Comparison of ENCODE assay signal across 8 mouse cellular contexts in genomic region chr19:24153266-24154023, GRCm38 (mm10).
DNase-seq lines count a peak whose midpoint lies in the region; ATAC-seq and TF ChIP-seq lines count a peak whose summit lies in the region.

No protein-coding gene starts in this region.

- H3K9me3 ChIP-seq in forebrain, embryonic 11.5 days (ENCODE audit: control insufficient read depth, low read length) = no peaks in the 10 kb centered on the region
- H3K9me3 ChIP-seq in forebrain, embryonic 10.5 days = peaks cover under 1% of the 10 kb centered on the region
- H3K9me3 ChIP-seq in midbrain, embryonic 14.5 days (ENCODE audit: control insufficient read depth, low read length) = no peaks in the 10 kb centered on the region
- no peaks in the 10 kb centered on the region for H3K9me3 ChIP-seq in midbrain, embryonic 13.5 days
- H3K9me3 ChIP-seq in hindbrain, embryonic 14.5 days (ENCODE audit: control insufficient read depth, low read length) = no peaks in the 10 kb centered on the region
- no peaks in the 10 kb centered on the region for H3K9me3 ChIP-seq in lung, postnatal 0 days (ENCODE audit: low read length)

- no peak overlapping the region for H3K9ac ChIP-seq in forebrain, embryonic 11.5 days (ENCODE audit: low read length)
- no peak overlapping the region for H3K9ac ChIP-seq in midbrain, embryonic 14.5 days (replicated peaks; ENCODE audit: low read length)
- no peak overlapping the region for H3K9ac ChIP-seq in midbrain, embryonic 13.5 days (replicated peaks)
- no peak overlapping the region for H3K9ac ChIP-seq in hindbrain, embryonic 14.5 days
- no peak overlapping the region for H3K9ac ChIP-seq in lung, postnatal 0 days (replicated peaks; ENCODE audit: low read depth)

- 56% methylated on average over 9 of the region's 9 CpGs for WGBS in forebrain, embryonic 11.5 days
- 59% methylated on average over 9 of the region's 9 CpGs for WGBS in forebrain, embryonic 10.5 days
- 59% methylated on average over 9 of the region's 9 CpGs for WGBS in midbrain, embryonic 14.5 days
- 57% methylated on average over 9 of the region's 9 CpGs for WGBS in midbrain, embryonic 13.5 days
- WGBS in hindbrain, embryonic 14.5 days = 54% methylated on average over 9 of the region's 9 CpGs
- 46% methylated on average over 9 of the region's 9 CpGs for WGBS in lung, postnatal 0 days

- 0 out of 2 replicates have a peak, but pooled peaks have one; percentile 24 for TF ChIP-seq EP300 in lung, postnatal 0 days (IDR thresholded peaks at IDR 0.05)

- H3K27ac ChIP-seq in forebrain, embryonic 11.5 days (ENCODE audit: low read depth, low read length) = no peak overlapping the region
- no peak overlapping the region for H3K27ac ChIP-seq in forebrain, embryonic 10.5 days
- no peak overlapping the region for H3K27ac ChIP-seq in midbrain, embryonic 14.5 days (replicated peaks; ENCODE audit: low read depth, low read length)
- H3K27ac ChIP-seq in midbrain, embryonic 13.5 days = no peak overlapping the region
- H3K27ac ChIP-seq in hindbrain, embryonic 14.5 days = no peak overlapping the region
- no peak overlapping the region for H3K27ac ChIP-seq in lung, postnatal 0 days (ENCODE audit: low read length)

- no peak overlapping the region for H3K4me2 ChIP-seq in forebrain, embryonic 11.5 days (ENCODE audit: low read depth, low read length, severe bottlenecking)
- H3K4me2 ChIP-seq in midbrain, embryonic 14.5 days (ENCODE audit: low read length) = no peak overlapping the region
- no peak overlapping the region for H3K4me2 ChIP-seq in midbrain, embryonic 13.5 days (replicated peaks)
- H3K4me2 ChIP-seq in hindbrain, embryonic 14.5 days (replicated peaks) = no peak overlapping the region
- no peak overlapping the region for H3K4me2 ChIP-seq in lung, postnatal 0 days (replicated peaks; ENCODE audit: low read depth, low read length)

- H3K4me3 ChIP-seq in forebrain, embryonic 11.5 days (ENCODE audit: low read depth, low read length) = no peak overlapping the region
- no peak overlapping the region for H3K4me3 ChIP-seq in forebrain, embryonic 10.5 days
- no peak overlapping the region for H3K4me3 ChIP-seq in midbrain, embryonic 14.5 days (replicated peaks; ENCODE audit: low read depth, low read length)
- no peak overlapping the region for H3K4me3 ChIP-seq in midbrain, embryonic 13.5 days (replicated peaks)
- H3K4me3 ChIP-seq in hindbrain, embryonic 14.5 days (replicated peaks; ENCODE audit: low read length) = no peak overlapping the region
- H3K4me3 ChIP-seq in lung, postnatal 0 days (ENCODE audit: low read depth, low read length) = no peak overlapping the region

- DNase-seq in forebrain, embryonic 11.5 days (ENCODE audit: low spot score) = no peak
- DNase-seq in forebrain, embryonic 10.5 days (ENCODE audit: extremely low spot score, low spot score) = no peak
- peak; percentile 88 for DNase-seq in midbrain, embryonic 14.5 days
- peak; percentile 73 to 85 for DNase-seq in cerebellum, postnatal 10 days
- DNase-seq in hindbrain, embryonic 14.5 days (ENCODE audit: low spot score) = peak; percentile 81
- DNase-seq in lung, postnatal 0 days (ENCODE audit: low spot score) = peak; percentile 86
- DNase-seq in ovary, postnatal 10 days (ENCODE audit: low spot score) = no peak

- no peaks in the 10 kb centered on the region for H3K4me1 ChIP-seq in forebrain, embryonic 11.5 days (replicated peaks; ENCODE audit: control insufficient read depth, insufficient read depth, low read length)
- peaks cover 10% of the 10 kb centered on the region for H3K4me1 ChIP-seq in forebrain, embryonic 10.5 days
- H3K4me1 ChIP-seq in midbrain, embryonic 14.5 days (ENCODE audit: control insufficient read depth, insufficient read depth, low read length) = no peaks in the 10 kb centered on the region
- peaks cover 4% of the 10 kb centered on the region; the same call in 1 of the 2 replicates for H3K4me1 ChIP-seq in midbrain, embryonic 13.5 days (replicated peaks)
- no peaks in the 10 kb centered on the region for H3K4me1 ChIP-seq in hindbrain, embryonic 14.5 days (replicated peaks; ENCODE audit: control insufficient read depth, insufficient read depth, low read length)
- H3K4me1 ChIP-seq in lung, postnatal 0 days (ENCODE audit: insufficient read depth, low read depth, low read length) = no peaks in the 10 kb centered on the region; the same call in 1 of the 2 replicates

- TF ChIP-seq CTCF in lung, postnatal 0 days (IDR thresholded peaks at IDR 0.05) = peak; percentile 78

- 0 out of 2 replicates have a peak, but pooled peaks have one; percentile 12 for ATAC-seq in forebrain, embryonic 11.5 days (replicated peaks; ENCODE audit: low FRiP score)
- no peak for ATAC-seq in midbrain, embryonic 14.5 days (ENCODE audit: low FRiP score, low TSS enrichment)
- no peak for ATAC-seq in midbrain, embryonic 13.5 days
- ATAC-seq in hindbrain, embryonic 14.5 days (ENCODE audit: low FRiP score) = no peak; the same call in 1 of the 2 replicates
- ATAC-seq in lung, postnatal 0 days = peak; percentile 43; the same call in 1 of the 2 replicates

- no peaks in the 10 kb centered on the region for H3K36me3 ChIP-seq in forebrain, embryonic 11.5 days (ENCODE audit: control insufficient read depth, insufficient read depth, low read length)
- H3K36me3 ChIP-seq in forebrain, embryonic 10.5 days (replicated peaks) = peaks cover 8% of the 10 kb centered on the region
- no peaks in the 10 kb centered on the region for H3K36me3 ChIP-seq in midbrain, embryonic 14.5 days (ENCODE audit: control insufficient read depth, insufficient read depth, low read length)
- peaks cover 1% of the 10 kb centered on the region for H3K36me3 ChIP-seq in midbrain, embryonic 13.5 days
- no peaks in the 10 kb centered on the region for H3K36me3 ChIP-seq in hindbrain, embryonic 14.5 days (replicated peaks; ENCODE audit: control insufficient read depth, insufficient read depth)
- no peaks in the 10 kb centered on the region for H3K36me3 ChIP-seq in lung, postnatal 0 days (ENCODE audit: insufficient read depth, low read length)

- H3K27me3 ChIP-seq in forebrain, embryonic 11.5 days (ENCODE audit: control insufficient read depth, insufficient read depth, low read length) = no peaks in the 10 kb centered on the region
- H3K27me3 ChIP-seq in forebrain, embryonic 10.5 days (ENCODE audit: poor library complexity, severe bottlenecking) = no peaks in the 10 kb centered on the region
- H3K27me3 ChIP-seq in midbrain, embryonic 14.5 days (ENCODE audit: control insufficient read depth, insufficient read depth, low read length) = no peaks in the 10 kb centered on the region
- no peaks in the 10 kb centered on the region for H3K27me3 ChIP-seq in midbrain, embryonic 13.5 days
- no peaks in the 10 kb centered on the region for H3K27me3 ChIP-seq in hindbrain, embryonic 14.5 days (ENCODE audit: control insufficient read depth, insufficient read depth, low read length)
- no peaks in the 10 kb centered on the region for H3K27me3 ChIP-seq in lung, postnatal 0 days (replicated peaks; ENCODE audit: insufficient read depth, low read length)

Comparison
In these comparisons a context has a peak if more than half of its experiments do, and no peak if none do; other contexts are left out.
1. ATAC-seq: peak in forebrain, embryonic 11.5 days (single experiment) and lung, postnatal 0 days (single experiment); none in midbrain, embryonic 14.5 days (single experiment), midbrain, embryonic 13.5 days (single experiment) and hindbrain, embryonic 14.5 days (single experiment).
2. DNase-seq: peak in midbrain, embryonic 14.5 days (single experiment), cerebellum, postnatal 10 days (2 of 2), hindbrain, embryonic 14.5 days (single experiment) and lung, postnatal 0 days (single experiment); none in forebrain, embryonic 11.5 days (single experiment), forebrain, embryonic 10.5 days (single experiment) and ovary, postnatal 10 days (single experiment).